Mouse (Mus musculus): ENCODE measurements around the gene Tbc1d16. TPM values are rescaled to one million over a fixed set of nuclear protein-coding genes. Genes with fewer than 3 reads are reported as not detected.

The Tbc1d16 gene
- polyA plus RNA-seq, 1 experiment from 2014 or later = 54.6 TPM

DNA sequence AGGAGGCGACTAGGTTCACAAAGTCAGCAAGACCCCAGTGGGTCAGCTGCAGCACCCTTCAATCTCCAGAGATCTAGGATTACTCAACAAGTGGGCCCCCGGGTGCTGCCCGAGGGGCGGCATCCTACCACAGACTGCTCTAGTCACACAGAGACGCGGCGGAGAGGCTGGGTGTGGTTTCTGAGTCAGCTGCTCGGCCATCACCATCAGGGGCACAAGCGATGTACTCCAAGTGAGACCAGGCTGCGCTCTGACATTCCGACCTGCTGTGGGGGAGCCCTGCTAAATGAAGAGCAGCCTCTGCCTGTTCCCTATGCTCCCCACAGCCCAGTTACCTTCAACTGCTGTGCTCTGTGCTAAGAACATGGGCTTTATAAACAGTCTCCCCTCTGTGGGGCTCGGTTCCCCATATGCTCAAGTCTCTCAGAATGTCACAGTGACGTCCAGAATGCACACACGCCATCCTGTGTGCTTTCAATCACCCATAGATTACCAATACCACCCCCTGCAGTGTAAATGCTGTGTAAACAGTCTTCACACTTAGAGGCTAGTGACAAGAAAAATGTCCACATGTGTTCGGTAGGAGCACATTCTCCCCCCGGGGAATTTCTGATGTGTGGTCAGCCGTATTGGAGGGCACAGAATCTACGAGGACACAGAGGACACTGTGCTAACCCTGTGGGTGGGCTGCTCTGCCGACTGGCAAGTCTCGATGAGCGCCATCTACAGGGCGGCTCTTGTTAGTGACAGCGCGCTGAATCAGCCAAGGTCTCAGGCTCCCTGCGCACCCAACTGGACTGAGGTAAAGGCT, 41.1 kb downstream of the Tbc1d16 start:
- peaks cover 41% of the 10 kb centered on the region for H3K4me1 ChIP-seq (replicated peaks; ENCODE audit: control insufficient read depth, insufficient read depth, low read length)
- H3K4me3 ChIP-seq (replicated peaks; ENCODE audit: low read length) = no peak overlapping the region
- 47% methylated on average over 25 of the region's 25 CpGs for WGBS
- no peak overlapping the region for H3K4me2 ChIP-seq (ENCODE audit: low read length)
- ATAC-seq = 0 out of 2 replicates have a peak, but pooled peaks have one; percentile 34
- H3K36me3 ChIP-seq (ENCODE audit: control insufficient read depth, insufficient read depth) = no peaks in the 10 kb centered on the region
- H3K9me3 ChIP-seq (ENCODE audit: control insufficient read depth, low read length) = no peaks in the 10 kb centered on the region
- H3K27ac ChIP-seq (ENCODE audit: low read length) = no peak overlapping the region
- H3K27me3 ChIP-seq (replicated peaks; ENCODE audit: control insufficient read depth, insufficient read depth, low read length) = no peaks in the 10 kb centered on the region
- H3K9ac ChIP-seq (replicated peaks; ENCODE audit: low read depth, low read length) = no peak overlapping the region

DNA sequence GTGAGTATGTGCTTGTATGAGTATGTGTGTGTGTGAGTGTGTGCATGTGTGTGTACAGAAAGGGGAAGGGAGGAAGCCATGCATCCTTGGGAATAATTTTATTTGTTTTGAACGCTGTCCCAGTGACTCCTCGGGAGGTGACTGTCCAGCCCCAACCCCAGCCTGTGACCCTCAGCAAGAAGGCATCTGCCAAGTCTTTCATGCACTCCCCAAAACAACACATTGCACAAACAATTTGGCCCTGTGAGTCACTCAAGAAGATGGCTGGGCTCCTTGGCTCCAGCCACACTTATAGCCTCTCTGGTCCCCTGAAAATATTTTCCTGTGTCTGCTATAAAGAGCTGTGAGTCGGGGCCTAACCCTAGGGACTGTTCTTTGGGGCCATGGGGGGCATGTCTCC, 41.9 kb downstream of the Tbc1d16 start:
- ATAC-seq = no peak
- H3K4me3 ChIP-seq (replicated peaks; ENCODE audit: low read length) = no peak overlapping the region
- H3K36me3 ChIP-seq (ENCODE audit: control insufficient read depth, insufficient read depth) = no peaks in the 10 kb centered on the region
- no peaks in the 10 kb centered on the region for H3K27me3 ChIP-seq (replicated peaks; ENCODE audit: control insufficient read depth, insufficient read depth, low read length)
- H3K4me1 ChIP-seq (replicated peaks; ENCODE audit: control insufficient read depth, insufficient read depth, low read length) = peaks cover 47% of the 10 kb centered on the region
- no peaks in the 10 kb centered on the region for H3K9me3 ChIP-seq (ENCODE audit: control insufficient read depth, low read length)
- no peak overlapping the region for H3K27ac ChIP-seq (ENCODE audit: low read length)
- no peak overlapping the region for H3K4me2 ChIP-seq (ENCODE audit: low read length)
- H3K9ac ChIP-seq (replicated peaks; ENCODE audit: low read depth, low read length) = no peak overlapping the region
- 82% methylated on average over 3 of the region's 3 CpGs for WGBS

DNA sequence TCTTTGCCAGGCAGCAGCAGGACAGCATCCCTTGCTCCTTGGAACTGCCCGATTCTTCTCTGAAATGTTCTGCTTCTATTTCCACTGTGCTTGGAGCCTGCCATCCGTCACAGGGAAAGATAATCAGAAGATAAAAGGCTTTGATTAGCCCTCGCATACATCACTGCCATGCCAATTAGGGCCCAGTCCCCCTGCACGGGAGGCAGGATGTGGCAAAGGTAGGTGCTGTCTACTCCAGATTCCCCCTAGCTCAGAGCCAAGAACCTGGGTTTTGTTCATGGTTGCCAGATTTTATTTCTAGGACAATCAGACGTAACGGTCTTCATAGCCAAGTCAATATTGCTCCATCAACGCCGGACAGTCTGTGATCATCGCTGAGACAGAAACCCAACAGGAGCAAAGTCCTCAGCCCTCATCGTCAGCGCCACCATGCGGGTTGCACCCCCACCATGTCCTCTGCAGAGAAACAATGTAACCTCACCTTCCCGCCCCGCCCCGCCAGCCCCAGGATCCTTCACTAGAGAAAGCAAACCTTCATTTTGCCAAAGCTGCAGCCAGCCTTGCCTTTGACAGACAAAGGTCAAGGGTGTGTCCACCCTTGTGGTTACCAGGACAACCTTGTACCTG, 44.5 kb downstream of the Tbc1d16 start:
- Histone ChIP-seq H3K27ac (ENCODE audit: low read length) (no peak overlapping the region), H3K4me2 (ENCODE audit: low read length) (no peak overlapping the region), H3K9ac (replicated peaks; ENCODE audit: low read depth, low read length) (no peak overlapping the region), H3K36me3 (ENCODE audit: control insufficient read depth, insufficient read depth) (no peaks in the 10 kb centered on the region), H3K27me3 (replicated peaks; ENCODE audit: control insufficient read depth, insufficient read depth, low read length) (no peaks in the 10 kb centered on the region), H3K4me1 (replicated peaks; ENCODE audit: control insufficient read depth, insufficient read depth, low read length) (peaks cover 38% of the 10 kb centered on the region), H3K4me3 (replicated peaks; ENCODE audit: low read length) (no peak overlapping the region), H3K9me3 (ENCODE audit: control insufficient read depth, low read length) (no peaks in the 10 kb centered on the region)
- WGBS = 59% methylated on average over 15 of the region's 15 CpGs
- ATAC-seq = no peak

DNA sequence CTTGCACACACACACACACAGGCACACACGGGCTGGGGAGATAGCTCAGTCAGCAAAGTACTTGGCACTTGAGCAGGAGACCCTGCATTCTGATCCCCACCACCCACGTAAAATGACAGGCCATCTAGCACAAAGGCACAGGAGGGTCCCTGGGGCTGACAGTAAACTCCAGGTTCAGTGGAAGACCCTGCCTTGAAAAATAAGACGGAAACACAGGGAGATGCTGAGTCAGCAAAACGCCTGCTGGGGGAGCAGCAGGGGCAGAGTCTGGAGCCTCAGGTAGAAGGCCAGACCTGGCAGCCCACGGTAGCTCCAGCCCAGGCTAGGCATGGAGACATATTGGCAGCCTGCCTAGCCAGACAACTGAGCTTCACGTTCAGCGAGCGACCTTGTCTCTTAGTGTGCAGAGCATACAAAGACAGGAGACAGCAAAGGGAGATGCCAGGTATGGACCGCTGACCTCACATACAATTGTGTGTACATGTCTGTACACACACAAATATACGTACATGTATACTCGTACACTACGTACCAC, 46.4 kb downstream of the Tbc1d16 start:
- Histone ChIP-seq H3K4me1 (replicated peaks; ENCODE audit: control insufficient read depth, insufficient read depth, low read length) (peaks cover 31% of the 10 kb centered on the region), H3K9ac (replicated peaks; ENCODE audit: low read depth, low read length) (no peak overlapping the region), H3K27ac (ENCODE audit: low read length) (no peak overlapping the region), H3K36me3 (ENCODE audit: control insufficient read depth, insufficient read depth) (no peaks in the 10 kb centered on the region), H3K27me3 (replicated peaks; ENCODE audit: control insufficient read depth, insufficient read depth, low read length) (no peaks in the 10 kb centered on the region), H3K4me2 (ENCODE audit: low read length) (no peak overlapping the region), H3K9me3 (ENCODE audit: control insufficient read depth, low read length) (no peaks in the 10 kb centered on the region), H3K4me3 (replicated peaks; ENCODE audit: low read length) (no peak overlapping the region)
- no peak for ATAC-seq
- WGBS = 73% methylated on average over 12 of the region's 12 CpGs

DNA sequence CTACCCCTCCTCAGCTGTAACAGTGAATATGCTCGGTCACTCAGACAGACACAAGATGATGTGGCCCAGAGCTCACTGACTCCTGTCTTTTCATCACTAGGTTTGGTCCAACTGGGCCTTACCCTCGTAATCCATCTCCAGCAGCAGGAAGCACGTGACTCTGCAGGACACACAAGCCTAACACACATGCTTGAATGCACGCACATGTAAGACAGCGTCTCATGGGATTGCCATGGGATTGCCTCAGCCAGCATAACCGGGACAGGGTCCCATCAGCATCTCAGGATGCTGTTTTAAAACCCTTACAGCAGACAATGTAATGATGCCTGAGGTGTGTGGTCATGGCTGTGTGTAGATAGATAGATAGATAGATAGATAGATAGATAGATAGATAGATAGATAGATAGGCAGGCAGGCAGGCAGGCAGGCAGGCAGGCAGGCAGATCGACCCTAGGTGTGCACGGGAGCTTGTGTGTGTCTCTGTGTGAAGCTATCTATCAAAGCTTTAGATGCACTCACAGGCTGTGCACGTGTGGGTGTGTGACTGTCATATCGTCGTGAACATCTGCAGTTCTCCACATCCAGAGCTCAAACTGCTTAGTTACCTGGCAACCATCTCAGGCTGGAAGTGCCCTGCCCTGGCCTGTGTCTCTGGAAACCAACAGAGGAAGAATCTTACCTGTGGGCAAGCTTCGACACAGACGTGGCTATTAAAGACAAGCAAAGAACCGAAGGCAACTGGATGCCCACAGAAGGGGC, 47.3 kb downstream of the Tbc1d16 start:
- peak; percentile 37 for ATAC-seq
- Histone ChIP-seq H3K4me2 (ENCODE audit: low read length) (no peak overlapping the region), H3K4me3 (replicated peaks; ENCODE audit: low read length) (no peak overlapping the region), H3K9ac (replicated peaks; ENCODE audit: low read depth, low read length) (no peak overlapping the region), H3K27me3 (replicated peaks; ENCODE audit: control insufficient read depth, insufficient read depth, low read length) (no peaks in the 10 kb centered on the region), H3K9me3 (ENCODE audit: control insufficient read depth, low read length) (no peaks in the 10 kb centered on the region), H3K4me1 (replicated peaks; ENCODE audit: control insufficient read depth, insufficient read depth, low read length) (peaks cover 37% of the 10 kb centered on the region), H3K36me3 (ENCODE audit: control insufficient read depth, insufficient read depth) (no peaks in the 10 kb centered on the region), H3K27ac (ENCODE audit: low read length) (no peak overlapping the region)
- WGBS = 80% methylated on average over 14 of the region's 14 CpGs

DNA sequence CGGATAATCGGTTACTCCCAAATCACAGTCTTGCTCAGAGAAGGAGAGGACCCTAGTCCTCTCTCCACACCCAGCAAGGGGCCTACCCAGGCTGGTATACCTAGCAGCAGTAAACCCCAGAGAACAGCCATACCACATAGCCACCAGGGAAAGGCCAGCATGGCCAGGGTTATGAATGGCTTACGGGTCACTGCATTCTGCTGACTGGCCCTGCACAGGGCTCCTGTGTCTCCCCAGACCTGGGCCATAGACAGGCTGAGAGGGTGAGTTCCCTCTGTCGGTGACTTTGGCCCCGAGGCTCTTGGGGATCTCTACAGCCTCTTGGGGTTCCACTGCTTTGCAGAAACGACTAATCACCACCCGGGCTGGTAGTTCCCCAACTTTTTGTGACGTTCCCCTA, 50.0 kb downstream of the Tbc1d16 start:
- H3K27me3 ChIP-seq (replicated peaks; ENCODE audit: control insufficient read depth, insufficient read depth, low read length) = no peaks in the 10 kb centered on the region
- H3K4me1 ChIP-seq (replicated peaks; ENCODE audit: control insufficient read depth, insufficient read depth, low read length) = peaks cover 30% of the 10 kb centered on the region
- WGBS = 75% methylated on average over 8 of the region's 8 CpGs
- H3K4me2 ChIP-seq (ENCODE audit: low read length) = no peak overlapping the region
- H3K9me3 ChIP-seq (ENCODE audit: control insufficient read depth, low read length) = no peaks in the 10 kb centered on the region
- H3K27ac ChIP-seq (ENCODE audit: low read length) = no peak overlapping the region
- H3K9ac ChIP-seq (replicated peaks; ENCODE audit: low read depth, low read length) = no peak overlapping the region
- no peak for ATAC-seq
- H3K4me3 ChIP-seq (replicated peaks; ENCODE audit: low read length) = no peak overlapping the region
- no peaks in the 10 kb centered on the region for H3K36me3 ChIP-seq (ENCODE audit: control insufficient read depth, insufficient read depth)

DNA sequence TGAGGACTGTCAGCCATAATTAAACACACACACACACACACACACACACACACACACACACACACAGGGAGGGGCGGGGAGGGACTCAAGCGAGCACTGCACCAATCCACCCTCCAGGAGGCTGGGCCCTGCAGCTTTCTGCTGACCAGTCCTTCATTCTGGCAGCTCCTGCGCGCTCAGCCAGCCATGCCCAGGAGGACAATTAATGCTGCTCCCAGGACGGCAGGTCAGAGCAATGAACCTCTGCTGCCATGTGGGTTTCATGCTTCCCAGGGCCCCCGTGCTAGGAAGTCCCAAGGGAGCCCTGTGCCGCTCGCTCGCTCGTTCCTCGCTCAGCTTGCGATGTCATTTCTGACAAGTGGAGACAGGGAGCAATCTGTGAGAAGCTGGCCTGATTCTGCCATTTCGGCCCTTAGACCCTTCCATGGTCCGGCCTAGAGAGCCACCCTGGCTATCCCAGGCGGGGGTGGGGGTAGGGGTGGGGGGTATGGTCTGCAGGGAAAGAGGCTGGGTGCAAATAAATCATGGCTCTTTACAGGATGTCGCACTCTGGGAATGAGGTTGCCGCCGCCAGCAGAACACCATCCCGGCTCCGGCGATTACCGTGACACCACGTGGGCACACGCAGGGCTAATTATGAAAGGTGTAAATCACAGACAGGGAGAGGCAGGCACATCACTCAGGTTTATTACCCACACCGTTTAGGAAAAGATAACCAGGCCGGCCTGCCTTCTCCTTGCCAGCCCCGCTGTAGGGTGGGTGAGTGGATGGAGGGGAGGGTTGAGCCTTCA, 51.7 kb downstream of the Tbc1d16 start:
- no peak overlapping the region for H3K27ac ChIP-seq (ENCODE audit: low read length)
- H3K9ac ChIP-seq (replicated peaks; ENCODE audit: low read depth, low read length) = no peak overlapping the region
- 0 out of 2 replicates have a peak, but pooled peaks have one; percentile 13 for ATAC-seq
- H3K4me1 ChIP-seq (replicated peaks; ENCODE audit: control insufficient read depth, insufficient read depth, low read length) = peaks cover 18% of the 10 kb centered on the region
- H3K9me3 ChIP-seq (ENCODE audit: control insufficient read depth, low read length) = no peaks in the 10 kb centered on the region
- 67% methylated on average over 27 of the region's 27 CpGs for WGBS
- no peak overlapping the region for H3K4me2 ChIP-seq (ENCODE audit: low read length)
- no peaks in the 10 kb centered on the region for H3K36me3 ChIP-seq (ENCODE audit: control insufficient read depth, insufficient read depth)
- H3K4me3 ChIP-seq (replicated peaks; ENCODE audit: low read length) = no peak overlapping the region
- no peaks in the 10 kb centered on the region for H3K27me3 ChIP-seq (replicated peaks; ENCODE audit: control insufficient read depth, insufficient read depth, low read length)

DNA sequence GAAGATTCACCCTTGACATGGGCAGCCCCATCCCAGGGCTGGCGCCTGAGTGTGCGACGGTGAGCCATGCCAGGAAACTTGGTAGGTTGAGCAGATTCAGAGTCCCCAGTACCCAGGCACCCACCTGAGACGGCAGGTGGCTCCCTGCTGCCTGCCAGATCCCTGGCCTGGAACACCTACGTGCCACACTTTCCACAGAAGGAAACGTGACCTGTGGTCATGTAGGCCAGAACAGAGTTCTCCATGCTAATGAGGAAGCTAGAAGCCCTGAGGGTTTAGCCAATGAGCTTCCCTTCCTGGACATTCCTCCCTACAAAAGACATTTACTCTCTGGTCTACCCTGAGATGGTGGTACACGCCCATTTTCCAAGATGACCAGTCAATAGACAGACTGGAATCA, 56.7 kb downstream of the Tbc1d16 start:
- H3K4me1 ChIP-seq (replicated peaks; ENCODE audit: control insufficient read depth, insufficient read depth, low read length) = peaks cover 2% of the 10 kb centered on the region
- no peaks in the 10 kb centered on the region for H3K9me3 ChIP-seq (ENCODE audit: control insufficient read depth, low read length)
- no peak overlapping the region for H3K9ac ChIP-seq (replicated peaks; ENCODE audit: low read depth, low read length)
- H3K4me2 ChIP-seq (ENCODE audit: low read length) = no peak overlapping the region
- no peak overlapping the region for H3K4me3 ChIP-seq (replicated peaks; ENCODE audit: low read length)
- H3K27ac ChIP-seq (ENCODE audit: low read length) = no peak overlapping the region
- H3K27me3 ChIP-seq (replicated peaks; ENCODE audit: control insufficient read depth, insufficient read depth, low read length) = no peaks in the 10 kb centered on the region
- no peak for ATAC-seq
- H3K36me3 ChIP-seq (ENCODE audit: control insufficient read depth, insufficient read depth) = no peaks in the 10 kb centered on the region
- WGBS = 91% methylated on average over 7 of the region's 7 CpGs

Measured in forebrain, embryonic 16.5 days (tissue).